Mouse (Mus musculus) myocyte (in vitro differentiated cells): ENCODE results near the gene Dcaf1.

Source experiments
- CEBPB ChIP-seq: IDR thresholded peaks from 2 replicates; pipeline ENCODE4 v1.6.1; 2011; ENCODE audit warnings: mild to moderate bottlenecking, moderate library complexity; ENCODE audit not compliant: poor library complexity, insufficient read depth, severe bottlenecking
- MAX ChIP-seq: IDR thresholded peaks from one replicate; pipeline ENCODE4 v1.6.1; 2011; ENCODE audit warnings: low read depth, mild to moderate bottlenecking, control low read depth
- POLR2A ChIP-seq: IDR thresholded peaks from one replicate; pipeline ENCODE4 v1.6.1; 2011; ENCODE audit warnings: low read depth, mild to moderate bottlenecking, control low read depth, moderate library complexity; ENCODE audit not compliant: insufficient read length
- POLR2AphosphoS2 ChIP-seq: IDR thresholded peaks from one replicate; pipeline ENCODE4 v1.6.1; 2011; ENCODE audit warnings: low read depth, control low read depth; ENCODE audit not compliant: insufficient read length
- TCF3 ChIP-seq: IDR thresholded peaks from one replicate; pipeline ENCODE4 v1.6.1; 2011; ENCODE audit warnings: low read depth, control low read depth; ENCODE audit not compliant: insufficient read length

DNA sequence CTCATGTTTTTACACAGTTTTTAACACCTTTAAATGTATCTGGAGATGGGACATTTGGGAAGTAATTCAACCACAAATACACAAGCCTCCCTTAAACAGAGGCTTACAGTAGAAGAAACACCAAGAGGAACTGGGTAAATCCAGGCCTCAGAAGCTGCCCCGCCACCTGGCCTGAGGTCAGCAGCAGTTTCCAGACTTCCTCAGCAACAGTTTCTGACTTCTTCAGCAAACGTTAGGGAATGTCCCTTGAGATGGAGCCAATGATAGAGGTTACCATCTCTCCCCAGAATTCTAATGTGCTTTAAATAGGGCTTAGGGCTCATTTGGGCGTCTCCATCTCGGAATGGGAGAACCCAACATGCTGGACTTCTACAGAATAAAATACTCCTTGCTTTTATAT, 43.4 kb upstream of the Dcaf1 start:
- TF ChIP-seq MAX = no peak
- TF ChIP-seq POLR2A = no peak
- TF ChIP-seq TCF3 = no peak
- no peak for TF ChIP-seq CEBPB
- no peak for TF ChIP-seq POLR2AphosphoS2
